Mouse (Mus musculus) midbrain, postnatal 0 days (tissue): ENCODE results near the gene Pheta2. TPM values are rescaled to one million over a fixed set of nuclear protein-coding genes. Genes with fewer than 3 reads are reported as not detected.

Experiments used
- ATAC-seq: fragments of 200-750 bp; cut with Nextera tagmentation; 2 replicates; pipeline ENCODE4 v1.8.0; 2017; ENCODE audit warnings: moderate number of reproducible peaks, mild to moderate bottlenecking, moderate TSS enrichment, moderate library complexity; ENCODE audit not compliant: low FRiP score
- DNase-seq: peaks from one replicate; pipeline ENCODE4 v3.0.0-alpha.2; 2015; ENCODE audit warnings: low spot score
- H3K27ac ChIP-seq: fragments of 300-500 bp; sonication (generic); 2 replicates; pipeline ENCODE4 v1.5.1; 2014; ENCODE audit warnings: low read depth, mild to moderate bottlenecking, low read length, mixed read lengths
- H3K27me3 ChIP-seq: fragments of 300-500 bp; sonication (generic); 2 replicates; pipeline ENCODE4 v1.6.1; 2014; ENCODE audit warnings: low read length, control low read depth, mixed read lengths; ENCODE audit not compliant: insufficient read depth
- H3K36me3 ChIP-seq: fragments of 300-500 bp; sonication (generic); 2 replicates; pipeline ENCODE4 v1.6.1; 2014; ENCODE audit warnings: low read length, control low read depth, mixed read lengths; ENCODE audit not compliant: insufficient read depth
- H3K4me1 ChIP-seq: fragments of 300-500 bp; sonication (generic); 2 replicates; pipeline ENCODE4 v1.6.1; 2014; ENCODE audit warnings: mild to moderate bottlenecking, control low read depth, antibody characterized with exemption, low read length, mixed read lengths; ENCODE audit not compliant: insufficient read depth
- H3K4me2 ChIP-seq: fragments of 300-500 bp; sonication (generic); 2 replicates; pipeline ENCODE4 v1.6.1; 2014; ENCODE audit warnings: low read depth, mild to moderate bottlenecking, low read length, mixed read lengths; ENCODE audit not compliant: poor library complexity, severe bottlenecking
- H3K4me3 ChIP-seq: fragments of 300-500 bp; sonication (generic); 2 replicates; pipeline ENCODE4 v1.5.1; 2014; ENCODE audit warnings: low read depth, mild to moderate bottlenecking, low read length, moderate library complexity
- H3K9ac ChIP-seq: fragments of 300-500 bp; sonication (generic); replicated peaks from 2 replicates; pipeline ENCODE4 v1.6.1; 2014; ENCODE audit warnings: mild to moderate bottlenecking, low read length, moderate library complexity, mixed read lengths; ENCODE audit not compliant: poor library complexity, severe bottlenecking
- H3K9me3 ChIP-seq: fragments of 300-500 bp; sonication (generic); 2 replicates; pipeline ENCODE4 v1.6.1; 2016; ENCODE audit warnings: low read length, control low read depth
- CTCF ChIP-seq: IDR thresholded peaks from 2 replicates; pipeline ENCODE4 v1.5.1; 2016; ENCODE audit warnings: antibody characterized with exemption, mild to moderate bottlenecking
- WGBS: fragments of 180-500 bp; shearing (Covaris S2); extraction: QIAGEN DNeasy Blood & Tissue Kit; methylation state at CpG from one replicate; pipeline ENCODE4 v1.1.7; 2014; 5-methylcytosine and 5-hydroxymethylcytosine counted together
- polyA plus RNA-seq: library from polyadenylated mRNA; unstranded; fragments of >200 nt; fragmentation: Nextera tagmentation; extraction: Ambion mirVana; gene quantifications from 2 replicates; pipeline ENCODE4 v1.2.1, GENCODE M21; 2015
- total RNA-seq: library from RNA; depleted of rRNA; stranded (reverse); fragments of >200 nt; gene quantifications from 2 replicates; pipeline ENCODE4 v1.2.3, GENCODE M21; 2014

The Pheta2 gene
- total and polyA plus RNA-seq, 2 experiments from 2014 or later, result 0.88 to 1.5 TPM

GRCm38 (mm10) chr15:82344971-82345370 lies 6.2 kb downstream of the Pheta2 start:
- no peaks in the 10 kb centered on the region for H3K9me3 ChIP-seq
- TF ChIP-seq CTCF, result no peak
- peaks cover 7% of the 10 kb centered on the region; the same call in 1 of the 2 replicates for H3K4me1 ChIP-seq
- H3K4me3 ChIP-seq, result no peak overlapping the region
- H3K27me3 ChIP-seq, result peaks cover 9% of the 10 kb centered on the region; the same call in 1 of the 2 replicates
- ATAC-seq, result no peak
- H3K9ac ChIP-seq, result no peak overlapping the region
- 91% methylated on average over 6 of the region's 6 CpGs for WGBS
- peaks cover 23% of the 10 kb centered on the region for H3K36me3 ChIP-seq
- DNase-seq, result no peak
- H3K4me2 ChIP-seq, result no peak overlapping the region
- H3K27ac ChIP-seq, result no peak overlapping the region

DNA sequence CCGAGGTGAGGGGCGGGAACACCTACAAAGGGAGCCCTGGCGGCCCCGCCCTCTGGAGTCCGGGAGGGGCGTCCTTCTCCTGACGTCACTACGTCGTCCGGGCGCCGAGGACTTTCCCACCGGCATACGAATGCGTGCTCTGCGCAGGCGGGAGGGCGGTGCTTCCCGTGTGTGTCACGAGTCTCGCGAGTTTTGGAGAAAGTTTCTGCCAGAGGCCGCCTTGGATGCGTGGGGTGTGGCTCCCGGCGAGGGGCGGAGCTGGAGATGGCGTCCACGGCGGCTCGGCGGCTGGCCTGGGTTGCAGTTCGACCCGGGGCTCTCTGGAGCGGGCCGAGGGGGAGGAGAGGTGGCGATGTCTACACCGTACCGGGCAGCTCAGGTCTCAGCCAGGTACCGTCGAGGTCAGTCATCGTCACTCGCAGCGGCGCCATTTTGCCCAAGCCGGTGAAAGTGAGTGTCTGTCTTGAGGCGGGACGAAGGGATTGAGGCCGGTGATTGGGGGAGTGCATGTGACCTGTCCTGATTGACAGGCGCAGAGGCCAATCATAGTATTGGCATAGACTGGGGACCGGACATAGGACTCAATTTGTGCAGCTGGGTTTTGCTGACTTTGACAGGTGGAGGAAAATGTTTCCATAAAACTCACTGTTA lies 7.2 kb downstream of the Pheta2 start:
- under 1% methylated on average over 51 of the region's 51 CpGs for WGBS
- Histone ChIP-seq H3K36me3 (peaks cover 28% of the 10 kb centered on the region), H3K27me3 (peaks cover 2% of the 10 kb centered on the region; the same call in 1 of the 2 replicates), H3K27ac (peak overlapping the region; percentile 92), H3K4me3 (peak overlapping the region; percentile 58), H3K4me2 (peak overlapping the region; percentile 63), H3K4me1 (peaks cover 7% of the 10 kb centered on the region; the same call in 1 of the 2 replicates), H3K9ac (peak overlapping the region; percentile 75), H3K9me3 (no peaks in the 10 kb centered on the region)
- DNase-seq (peak; percentile 99), ATAC-seq (peak; percentile 98)
- no peak for TF ChIP-seq CTCF

DNA sequence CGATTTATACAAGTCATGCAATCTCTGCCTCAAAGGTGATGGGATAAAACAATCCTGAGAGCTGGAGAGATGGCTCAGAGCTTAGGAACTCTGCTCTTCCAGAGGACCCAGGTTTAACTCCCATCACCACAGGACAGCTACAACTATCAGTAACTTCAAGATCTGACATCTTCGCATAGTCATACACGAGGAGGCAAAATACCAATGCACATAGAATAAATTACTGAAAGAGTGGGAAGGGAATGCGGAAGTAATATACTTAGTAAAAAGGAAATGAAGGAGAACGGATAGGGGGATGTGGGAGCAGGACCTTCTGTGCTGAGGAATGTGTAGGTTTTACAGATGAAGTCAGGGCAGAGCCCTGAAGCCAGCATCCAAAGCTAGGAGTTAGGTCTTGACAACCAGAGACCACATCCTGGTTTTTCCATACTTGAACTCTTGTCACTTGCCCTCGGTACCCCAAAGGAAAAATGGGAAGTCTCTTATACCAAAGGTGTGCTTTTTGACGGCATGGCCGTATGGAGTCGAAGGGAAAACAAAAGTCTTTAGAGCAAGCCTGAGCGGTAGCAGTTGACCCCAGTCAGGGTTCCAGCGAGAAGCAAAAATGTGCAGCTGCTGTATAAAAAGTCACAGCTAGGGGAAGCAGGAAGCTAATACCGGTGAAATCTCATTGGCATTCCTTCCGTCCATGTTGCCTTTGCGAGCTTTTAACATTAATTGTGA lies 8.0 kb downstream of the Pheta2 start:
- no peaks in the 10 kb centered on the region for H3K9me3 ChIP-seq
- peaks cover 7% of the 10 kb centered on the region; the same call in 1 of the 2 replicates for H3K4me1 ChIP-seq
- ATAC-seq (no peak), DNase-seq (no peak)
- 55% methylated on average over 14 of the region's 14 CpGs for WGBS
- no peaks in the 10 kb centered on the region for H3K27me3 ChIP-seq
- H3K27ac ChIP-seq, result peak overlapping the region; percentile 92
- peak overlapping the region; percentile 75 for H3K9ac ChIP-seq
- TF ChIP-seq CTCF, result peak; percentile 50
- H3K36me3 ChIP-seq, result peaks cover 28% of the 10 kb centered on the region
- peak overlapping the region; percentile 58 for H3K4me3 ChIP-seq
- peak overlapping the region; percentile 63 for H3K4me2 ChIP-seq

GRCm38 (mm10) chr15:82347303-82347676 lies 8.5 kb downstream of the Pheta2 start:
- Histone ChIP-seq H3K4me3 (peak overlapping the region; percentile 58), H3K27me3 (no peaks in the 10 kb centered on the region), H3K4me1 (peaks cover 11% of the 10 kb centered on the region; the same call in 1 of the 2 replicates), H3K27ac (peak overlapping the region; percentile 92), H3K36me3 (peaks cover 28% of the 10 kb centered on the region), H3K4me2 (peak overlapping the region; percentile 63), H3K9me3 (no peaks in the 10 kb centered on the region), H3K9ac (0 out of 2 replicates have a peak overlapping the region, but pooled peaks have one; percentile 75)
- ATAC-seq (no peak), DNase-seq (no peak)
- no peak for TF ChIP-seq CTCF
- WGBS, result 87% methylated on average over 4 of the region's 4 CpGs

GRCm38 (mm10) chr15:82347852-82348251 lies 9.1 kb downstream of the Pheta2 start:
- no peak for ATAC-seq
- no peak for TF ChIP-seq CTCF
- WGBS, result 90% methylated on average over 12 of the region's 12 CpGs

More at GRCm38 (mm10) chr15:82347852-82348251, 9.1 kb downstream of the Pheta2 start:
- no peak overlapping the region for H3K4me3 ChIP-seq
- DNase-seq, result no peak
- H3K9me3 ChIP-seq, result no peaks in the 10 kb centered on the region
- peaks cover 13% of the 10 kb centered on the region; the same call in 1 of the 2 replicates for H3K4me1 ChIP-seq
- peaks cover 28% of the 10 kb centered on the region for H3K36me3 ChIP-seq
- H3K9ac ChIP-seq, result no peak overlapping the region
- no peak overlapping the region for H3K27ac ChIP-seq
- H3K27me3 ChIP-seq, result no peaks in the 10 kb centered on the region
- H3K4me2 ChIP-seq, result no peak overlapping the region
